Mouse (Mus musculus) testis, adult 2 months (tissue): ENCODE data around the gene Man2b1.

Experiments
- CTCF ChIP-seq: fragments of 200-500 bp; IDR thresholded peaks from 2 replicates; pipeline ENCODE4 v1.5.1; 2012; ENCODE audit warnings: low read depth, mild to moderate bottlenecking, inconsistent platforms, low read length, moderate library complexity; ENCODE audit not compliant: control insufficient read depth, insufficient read depth, insufficient replicate concordance
- POLR2A ChIP-seq: fragments of 200-500 bp; IDR thresholded peaks from 2 replicates; pipeline ENCODE4 v1.6.1; 2012; ENCODE audit warnings: low read depth, mild to moderate bottlenecking, inconsistent platforms, low read length, moderate library complexity; ENCODE audit not compliant: control insufficient read depth

- TF ChIP-seq CTCF (no peak), POLR2A (no peak)
Measured at GRCm38 (mm10) chr8:85088771-85089170, 5.7 kb downstream of the Man2b1 start.
